Mouse (Mus musculus): ENCODE measurements around the gene Cdca7.
A peak's percentile ranks its signal among the peaks of the same experiment; 100 is the strongest.

The Cdca7 gene

DNA sequence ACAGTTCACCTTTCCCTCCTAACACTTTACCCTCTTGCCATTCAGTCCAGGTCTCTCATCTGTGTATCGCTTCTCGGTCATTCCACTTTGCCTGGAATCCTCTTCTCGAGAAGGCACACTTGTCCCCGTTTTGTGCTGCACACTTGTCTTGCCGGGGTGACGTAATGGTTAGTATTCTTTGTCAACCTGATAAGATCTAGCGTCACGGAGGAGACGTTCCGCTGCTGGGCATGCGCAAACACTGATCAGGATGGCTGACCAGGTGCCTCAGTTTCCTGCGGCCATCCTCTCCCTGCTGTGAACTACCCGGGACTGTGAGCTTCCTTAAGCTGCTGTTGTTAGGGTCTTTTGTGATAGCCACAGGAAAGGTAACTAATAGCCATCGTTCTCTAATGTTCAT, 17.1 kb downstream of the Cdca7 start:
- no peak for DNase-seq (ENCODE audit: low spot score)

DNA sequence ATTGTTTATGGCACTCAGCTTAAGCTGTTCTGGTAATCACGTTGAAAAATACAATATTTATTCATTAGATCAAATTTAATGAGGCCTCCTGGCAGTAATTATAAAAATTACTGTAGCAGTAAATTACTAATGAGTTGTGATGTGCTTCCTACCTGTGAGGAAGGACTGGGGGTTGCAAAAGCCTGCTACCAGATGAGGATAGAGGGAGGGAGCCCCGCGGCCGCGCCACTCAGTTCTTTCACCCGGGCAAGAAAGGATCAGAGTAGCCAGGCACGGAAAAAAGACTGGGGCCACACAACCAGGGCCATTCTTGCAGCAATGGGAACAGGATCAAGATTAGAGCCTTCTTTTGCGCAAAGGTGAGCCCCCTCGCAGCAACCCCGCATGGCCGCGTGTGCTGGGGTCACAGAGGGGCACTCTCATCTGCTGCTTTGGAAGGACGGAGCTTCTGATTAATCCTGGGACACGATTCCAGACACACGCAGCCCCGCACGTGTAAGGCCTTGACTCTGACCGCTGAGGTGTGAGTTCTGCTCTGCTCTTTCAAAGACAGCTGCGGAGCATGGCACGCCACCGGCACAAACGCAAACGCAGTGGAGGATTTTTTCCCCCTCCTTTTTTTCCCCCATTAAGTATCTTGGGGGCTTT, 23.2 kb downstream of the Cdca7 start:
- no peak for DNase-seq (ENCODE audit: low spot score)

DNA sequence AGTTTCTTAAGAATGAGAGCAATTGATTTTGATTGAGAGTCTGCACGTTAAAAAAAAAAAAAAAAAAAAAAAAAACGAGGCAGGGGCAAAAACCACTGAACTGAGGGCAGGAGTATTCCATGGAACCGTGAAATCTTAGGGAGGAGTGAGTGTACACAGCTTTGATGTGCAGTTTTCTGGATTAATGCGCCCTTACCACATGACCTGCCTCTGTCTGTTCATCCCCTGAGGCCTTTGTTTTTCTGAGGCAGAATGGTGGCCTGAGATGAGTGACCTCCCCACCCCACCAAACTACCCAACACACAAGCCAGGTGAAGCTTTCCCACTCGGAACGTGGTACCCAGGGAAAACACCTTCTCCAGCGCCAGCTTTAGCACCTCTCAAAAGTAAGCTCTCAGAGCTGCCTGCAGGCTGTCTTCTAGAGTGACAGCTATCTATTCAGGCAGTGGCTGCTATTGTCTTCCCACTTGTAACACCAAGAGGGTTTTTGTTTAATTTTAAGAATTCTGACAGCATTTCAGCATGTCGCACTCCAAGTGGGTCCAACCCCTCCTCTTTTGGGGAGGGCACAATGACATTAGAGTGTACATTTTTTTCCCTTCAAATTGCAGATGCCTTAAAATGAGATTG, 23.9 kb downstream of the Cdca7 start:
- DNase-seq (ENCODE audit: low spot score): no peak

DNA sequence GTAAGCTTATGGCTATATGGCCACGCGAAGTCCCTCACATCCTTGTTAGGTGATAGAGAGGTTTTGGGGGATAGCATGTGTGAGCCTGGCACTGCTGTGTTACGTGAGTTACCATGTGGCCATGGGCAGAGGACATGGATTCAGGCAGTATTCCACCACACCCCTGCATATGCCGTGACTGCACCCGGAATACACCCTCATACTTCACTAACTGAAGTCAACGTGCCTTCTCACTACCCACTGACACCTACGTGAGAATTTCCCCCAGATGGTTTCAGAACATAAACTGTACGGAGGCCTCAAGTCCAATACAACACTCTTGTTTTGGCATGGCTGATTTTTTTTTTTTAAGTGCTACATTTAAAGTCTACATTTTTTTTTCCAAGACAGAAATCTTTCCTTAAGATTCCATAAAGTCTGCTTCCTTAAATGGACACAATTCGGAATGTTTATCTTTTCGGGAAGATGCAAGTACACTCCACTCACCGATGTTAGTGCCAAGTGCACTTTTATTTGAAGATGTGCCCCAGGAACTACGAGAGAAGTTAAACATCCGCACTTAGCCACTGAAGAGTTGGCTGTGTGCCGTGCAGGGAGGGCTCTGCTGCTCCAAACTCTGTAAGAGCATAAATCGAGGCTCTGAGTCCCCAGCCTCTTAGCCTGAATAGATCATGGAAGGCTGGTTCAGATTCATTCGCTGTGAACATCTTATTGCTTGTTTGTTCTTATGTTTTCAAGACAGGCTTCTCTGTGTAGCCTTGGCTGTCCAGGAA, 26.3 kb downstream of the Cdca7 start:
- DNase-seq (ENCODE audit: low spot score): no peak

DNA sequence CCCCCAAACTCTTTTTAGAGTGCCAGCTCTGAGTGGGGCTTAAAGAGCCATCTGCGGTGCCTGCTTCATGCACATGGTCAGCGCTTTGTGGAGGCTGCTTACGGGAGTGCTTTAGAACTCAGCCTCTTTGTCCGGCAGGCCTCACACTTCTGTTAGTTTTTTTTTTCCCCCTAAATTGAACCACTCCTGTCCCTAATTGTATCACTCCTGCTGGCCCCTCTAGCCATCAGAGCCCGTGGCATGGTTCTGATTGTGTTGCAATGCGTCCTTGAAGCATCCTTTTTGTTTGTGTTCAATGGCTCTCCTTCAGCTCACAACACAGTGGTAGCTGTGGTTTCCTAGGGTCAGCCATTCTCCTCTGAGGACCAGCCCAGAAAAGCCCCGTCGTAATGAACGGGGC, 27.7 kb downstream of the Cdca7 start:
- DNase-seq (ENCODE audit: low spot score): no peak

DNA sequence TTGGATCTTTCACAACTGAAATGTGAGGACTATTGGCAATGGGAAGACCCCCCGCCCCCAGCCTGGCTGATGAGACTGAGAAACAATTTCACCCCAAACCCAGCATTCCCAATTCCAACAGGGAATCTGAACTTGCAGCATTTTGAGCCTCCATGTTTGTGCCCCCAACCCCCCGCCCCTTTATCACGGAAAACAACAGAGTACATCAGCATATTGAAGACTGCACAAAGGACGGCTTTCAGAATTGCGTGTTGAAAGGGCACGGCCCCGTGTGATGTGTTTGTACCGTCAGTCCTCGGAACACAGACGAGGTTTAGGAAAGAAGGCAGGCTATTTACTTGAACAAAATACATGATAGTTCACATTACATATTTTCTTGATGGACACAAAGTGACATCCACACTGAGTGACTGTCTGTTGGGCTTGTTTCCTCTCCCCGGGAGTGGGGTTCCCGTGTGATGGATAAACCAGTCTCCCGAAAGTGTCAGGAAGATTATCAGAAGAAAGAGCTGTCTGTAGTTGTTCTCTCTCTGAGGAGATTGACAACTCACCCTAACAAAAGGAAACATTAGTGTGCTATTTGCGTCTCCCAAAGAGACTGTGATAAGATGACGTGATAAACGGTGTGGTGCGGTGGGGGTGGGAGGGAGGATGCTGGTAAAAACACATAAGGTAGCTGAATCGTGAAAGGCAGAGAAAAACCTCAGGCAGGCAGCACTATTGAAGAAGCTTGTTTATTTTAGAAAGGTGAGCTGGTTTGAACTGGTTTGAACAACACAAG, 32.1 kb downstream of the Cdca7 start:
- DNase-seq (ENCODE audit: low spot score): no peak

DNA sequence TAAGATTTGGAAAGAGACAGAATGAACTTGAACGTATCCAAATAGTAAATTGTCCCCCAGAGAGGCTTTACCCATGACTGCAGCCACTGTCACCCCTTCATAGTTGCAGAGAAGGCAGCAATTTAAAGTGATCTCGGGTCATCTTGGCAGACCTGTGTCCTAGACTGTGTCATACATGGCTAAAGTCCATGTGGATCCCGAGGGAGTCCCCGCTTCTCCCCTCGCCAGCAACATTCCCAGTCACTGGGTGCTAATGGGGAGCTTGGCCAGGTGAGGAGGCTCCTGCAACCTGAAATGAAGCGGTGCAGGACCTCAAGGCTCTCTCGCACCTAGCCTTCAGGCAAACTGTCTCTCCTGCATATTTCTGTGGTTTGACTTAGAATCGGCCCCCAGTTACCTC, 32.9 kb downstream of the Cdca7 start:
- no peak for DNase-seq (ENCODE audit: low spot score)

DNA sequence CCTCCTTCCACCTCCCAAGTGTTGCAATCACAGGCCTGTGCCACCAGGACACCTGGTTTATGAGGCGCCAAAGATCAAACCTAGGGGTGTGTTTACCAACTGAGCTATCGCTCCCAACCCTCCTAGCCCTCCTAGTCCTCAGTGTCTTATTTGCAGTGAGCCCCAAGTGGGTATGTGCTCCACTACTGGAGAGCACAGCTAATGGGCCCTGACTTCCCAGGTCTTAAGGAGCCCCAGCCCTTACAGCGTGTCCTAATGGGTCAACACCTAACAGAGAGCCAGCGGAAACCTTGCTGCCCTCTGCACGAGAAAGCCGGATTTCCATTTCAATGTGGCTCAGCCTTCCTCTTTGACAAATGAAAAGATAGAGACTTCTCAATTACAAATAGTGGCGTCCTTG, 39.6 kb downstream of the Cdca7 start:
- no peak for DNase-seq (ENCODE audit: low spot score)

DNA sequence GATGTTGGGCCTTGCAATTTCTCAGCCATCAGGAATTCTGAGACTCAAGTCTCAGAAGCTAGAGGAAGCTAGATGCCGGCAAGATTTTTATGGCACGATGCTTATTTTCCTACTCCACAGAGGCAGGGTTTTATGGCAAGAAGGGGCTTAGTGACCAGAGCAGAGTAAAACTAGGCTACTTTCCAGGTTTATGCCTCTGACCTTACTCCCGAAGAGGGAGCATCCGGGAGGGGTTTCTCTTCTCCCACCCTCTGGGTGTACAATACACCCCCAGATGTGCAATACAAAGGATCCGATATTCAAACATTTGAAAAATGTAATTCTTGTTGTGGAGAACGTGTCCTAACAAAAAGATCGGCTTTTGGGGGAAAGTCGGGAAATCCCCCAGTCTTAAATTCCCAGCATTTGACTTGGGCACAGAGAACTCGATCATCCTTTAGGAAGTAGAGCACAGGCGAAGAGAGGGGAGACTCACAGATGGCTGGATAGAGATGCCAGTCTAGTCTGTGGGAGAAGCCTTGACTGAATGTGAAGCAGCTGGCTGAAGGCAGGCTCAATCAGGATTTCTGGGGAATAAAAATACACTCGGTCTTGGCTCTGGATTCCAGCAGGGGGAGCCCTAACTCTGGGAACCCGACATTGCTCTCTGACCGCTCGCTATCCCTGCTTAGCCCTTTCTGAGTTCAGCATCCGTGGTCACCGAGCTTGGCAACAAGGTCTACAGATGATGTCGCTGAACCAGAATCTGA, 40.2 kb downstream of the Cdca7 start:
- peak; percentile 81 for DNase-seq (ENCODE audit: low spot score)

DNA sequence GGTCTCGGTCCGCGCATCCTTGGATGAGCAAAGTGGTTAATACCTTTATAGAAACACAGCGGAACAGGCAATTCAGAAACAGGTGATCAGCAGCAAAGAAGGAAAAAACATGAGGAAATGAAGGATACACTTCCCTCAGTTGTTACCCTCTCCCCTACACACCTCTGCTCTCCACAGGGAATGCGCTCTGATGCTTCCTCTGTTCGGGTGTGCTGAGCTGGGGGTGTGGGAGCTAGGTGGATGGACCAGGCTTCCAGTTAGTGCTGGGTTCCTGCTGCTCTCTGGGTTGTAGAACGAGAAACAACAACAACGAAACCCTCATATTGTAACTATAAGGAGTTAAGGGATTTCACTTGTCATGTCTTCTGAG, 40.7 kb downstream of the Cdca7 start:
- DNase-seq (ENCODE audit: low spot score): no peak

DNA sequence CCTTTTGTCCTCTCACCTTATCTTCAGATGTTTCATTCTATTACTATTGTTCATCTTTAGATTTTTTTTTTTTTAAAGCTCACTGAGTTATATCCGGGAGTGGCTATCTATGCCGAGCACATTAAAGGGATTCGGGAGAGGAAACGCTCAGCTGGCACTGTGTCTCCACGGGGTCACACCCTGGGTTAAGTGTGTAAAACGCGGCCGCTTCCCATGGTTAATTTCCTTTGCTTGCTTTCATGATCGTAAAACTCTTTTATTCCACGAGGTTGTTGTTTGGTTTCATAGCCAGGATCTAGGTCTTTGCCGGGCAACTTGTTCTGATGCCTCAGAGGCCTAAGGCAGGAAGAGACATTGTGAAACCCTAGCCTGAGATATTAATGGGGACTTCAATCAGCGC, 48.1 kb downstream of the Cdca7 start:
- DNase-seq (ENCODE audit: low spot score): no peak

DNA sequence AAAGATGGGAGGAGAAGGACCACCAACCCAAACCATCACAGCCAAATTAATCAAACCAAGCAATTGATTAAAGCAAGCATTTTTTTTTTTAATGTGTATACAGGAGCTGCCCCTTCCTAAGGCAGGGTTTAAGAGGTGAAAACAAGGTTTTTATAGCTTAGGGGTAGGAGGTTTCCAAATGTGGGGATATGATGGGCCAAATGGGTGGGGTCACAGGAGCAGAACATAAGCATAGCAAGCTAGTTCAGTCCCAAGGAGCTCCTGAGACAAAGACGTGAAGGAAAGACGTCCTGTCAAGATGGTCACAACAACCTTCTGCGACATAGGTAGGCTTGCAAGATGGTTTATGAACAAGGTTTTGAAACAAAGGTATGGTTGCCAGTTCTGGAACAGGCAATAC, 49.6 kb downstream of the Cdca7 start:
- DNase-seq (ENCODE audit: low spot score): no peak

DNA sequence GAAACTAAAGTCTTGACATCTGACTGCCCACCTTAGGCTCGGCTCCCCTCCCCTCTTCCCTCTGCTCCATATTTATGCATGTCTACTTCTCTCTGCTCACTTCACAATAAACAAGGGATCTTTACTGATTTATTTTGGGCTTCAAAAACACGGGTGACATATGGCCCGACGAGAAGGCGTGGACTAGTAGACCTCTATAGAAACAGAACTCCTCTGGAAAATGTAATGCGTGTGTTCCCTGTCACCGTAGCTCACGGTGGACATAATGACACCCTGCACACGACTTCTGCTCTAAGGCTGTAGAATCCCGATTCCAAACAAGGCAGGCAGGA, 53.0 kb downstream of the Cdca7 start:
- no peak for DNase-seq (ENCODE audit: low spot score)

DNA sequence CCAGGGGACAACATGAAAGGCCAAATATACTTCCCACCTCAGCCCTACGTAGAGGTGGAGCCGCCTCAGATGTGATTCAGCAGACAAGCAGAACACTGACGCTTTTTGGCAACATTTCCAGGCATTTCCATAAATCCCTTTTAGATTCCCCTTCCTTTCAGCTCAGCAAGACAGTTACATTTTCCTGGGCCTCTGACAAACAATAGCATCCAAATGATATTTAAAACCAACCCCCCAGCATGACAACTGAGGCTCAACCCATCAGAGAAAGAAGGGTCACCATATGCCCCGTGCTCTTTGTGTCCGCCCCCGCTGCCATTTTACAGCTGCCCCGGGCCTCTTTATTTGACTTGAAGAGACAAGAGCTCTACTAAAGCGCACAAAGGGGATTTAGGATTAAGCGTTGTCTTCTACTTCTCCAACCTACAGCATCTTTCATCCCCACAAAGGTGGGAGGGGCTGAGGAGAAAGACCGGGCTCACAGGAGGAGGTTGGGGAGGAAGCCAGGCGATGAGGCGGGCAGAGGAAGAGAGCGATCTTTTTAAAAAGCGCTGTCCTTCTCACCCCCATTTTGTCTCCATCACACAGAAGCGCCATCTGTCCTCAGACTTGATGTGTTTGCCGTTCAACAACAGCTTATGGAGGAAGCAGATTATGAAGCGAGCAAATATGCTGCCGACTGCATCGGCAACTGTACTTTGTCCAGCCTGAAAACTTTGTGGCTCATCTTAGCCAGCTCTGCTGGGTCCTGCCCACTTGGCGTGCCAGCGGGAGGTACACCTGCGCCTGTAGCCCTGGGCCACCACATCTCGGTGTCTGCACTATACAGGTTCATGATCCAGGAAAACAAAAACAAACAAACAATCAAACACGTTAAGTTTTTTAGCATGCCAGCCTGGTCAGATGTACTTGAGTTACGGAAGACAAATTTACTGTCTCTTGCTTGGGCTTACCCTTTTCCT, 53.7 kb downstream of the Cdca7 start:
- DNase-seq (ENCODE audit: low spot score): no peak

DNA sequence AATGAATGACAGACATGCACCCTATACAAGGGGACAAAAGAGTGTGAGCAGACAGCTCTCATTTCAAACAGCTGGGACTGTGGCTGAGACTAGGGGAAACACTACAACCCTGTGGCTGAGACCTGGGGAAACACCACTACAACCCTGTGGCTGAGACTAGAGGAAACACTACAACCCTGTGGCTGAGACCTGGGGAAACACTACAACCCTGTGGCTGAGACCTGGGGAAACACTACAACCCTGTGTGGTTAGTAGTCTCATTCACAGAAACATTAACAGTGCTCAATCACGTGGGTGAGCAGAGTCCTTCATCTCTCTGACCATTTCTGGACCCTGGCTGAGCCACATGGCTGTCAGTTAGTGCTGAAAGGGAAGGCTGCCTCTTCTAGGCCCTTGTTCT, 59.9 kb downstream of the Cdca7 start:
- DNase-seq (ENCODE audit: low spot score): no peak

Data from urinary bladder, postnatal 25 days (tissue).